Mouse (Mus musculus): ENCODE data around the gene Abcg1. TPM values are rescaled to one million over a fixed set of nuclear protein-coding genes. Genes with fewer than 3 reads are reported as not detected.
A peak's percentile ranks its signal among the peaks of the same experiment; 100 is the strongest.

The Abcg1 gene
- polyA plus RNA-seq (2015; fragmentation: Nextera tagmentation; extraction: Ambion mirVana) = 9.3 and 10.2 TPM in 2 replicates

DNA sequence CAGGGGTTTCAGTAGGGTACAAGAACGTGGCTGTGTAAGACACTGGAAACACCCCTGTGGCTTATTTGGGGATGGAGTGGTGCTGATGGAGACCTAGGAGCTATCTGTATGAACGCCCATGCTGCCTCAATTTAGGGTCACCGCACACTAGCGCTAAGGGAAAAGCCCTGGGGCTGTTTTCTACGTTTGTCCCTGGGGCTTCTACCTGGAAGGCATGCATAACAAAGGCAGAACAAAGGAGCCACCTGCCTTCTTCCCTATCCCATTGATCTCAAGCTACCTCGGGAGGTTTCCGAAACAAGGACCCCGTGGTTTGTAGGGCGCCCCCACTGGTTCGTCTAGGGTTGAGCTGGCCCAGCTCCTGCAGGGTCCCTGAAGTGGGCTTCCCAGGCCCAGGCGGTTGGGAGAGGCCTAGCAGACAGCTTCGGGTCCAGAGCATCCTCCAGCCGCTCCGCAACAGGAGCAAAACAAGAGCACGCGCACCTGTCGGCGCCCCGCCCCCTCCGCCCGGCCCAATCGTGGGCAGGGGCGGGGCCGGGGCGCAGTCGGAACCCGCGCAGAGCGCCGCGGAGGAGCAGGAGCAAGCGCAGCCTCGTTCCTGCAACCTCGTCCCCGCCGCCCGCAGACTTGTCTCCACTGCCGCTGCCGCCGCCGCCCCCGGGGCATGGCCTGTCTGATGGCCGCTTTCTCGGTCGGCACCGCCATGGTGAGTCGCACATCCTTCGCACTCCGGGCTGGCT lies at the start of gene Abcg1:
Gene Abcg1, plus strand, starts transcription at position 525 of the 740 bp plus-strand sequence.
- Histone ChIP-seq H3K4me3 (replicated peaks) (peak within 1 kb of the TSS; percentile 60), H3K27ac (replicated peaks) (peak within 1 kb of the TSS; percentile 66), H3K4me2 (peak within 1 kb of the TSS; percentile 82), H3K9me3 (replicated peaks) (0 out of 2 replicates have a peak, but pooled peaks cover 6% of the 10 kb centered on the region), H3K27me3 (peaks cover 71% of the 10 kb centered on the region), H3K4me1 (replicated peaks) (peaks cover 53% of the 10 kb centered on the region), H3K9ac (peak within 1 kb of the TSS; percentile 42), H3K36me3 (replicated peaks) (no peaks in the 10 kb centered on the region)
- peak; percentile 52 for ATAC-seq (ENCODE audit: insufficient read depth)
- WGBS (ENCODE audit: insufficient replicate concordance) = 4% methylated on average over 49 of the region's 49 CpGs

DNA sequence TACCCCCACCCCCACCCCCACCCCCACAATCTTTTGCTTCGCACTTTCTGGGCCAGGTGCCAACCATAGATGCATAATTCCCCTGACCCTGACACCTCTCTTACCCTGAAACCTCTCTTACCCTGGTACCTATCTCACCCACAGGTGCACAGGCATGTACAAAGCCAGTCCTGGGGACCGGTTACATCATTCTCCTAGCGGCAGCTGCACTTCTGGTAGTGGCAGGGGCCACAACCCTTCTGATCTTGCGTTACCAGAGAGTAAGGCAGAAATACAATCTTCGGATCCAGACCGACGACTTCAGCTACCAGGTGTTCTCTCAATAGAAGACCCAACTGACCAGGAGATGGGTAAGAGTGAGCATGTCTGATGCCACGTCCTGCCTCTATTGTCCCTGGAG lies 49.1 kb upstream of the Abcg1 start:
- Histone ChIP-seq H3K36me3 (replicated peaks) (no peaks in the 10 kb centered on the region), H3K4me1 (replicated peaks) (no peaks in the 10 kb centered on the region), H3K4me2 (no peak overlapping the region), H3K27me3 (no peaks in the 10 kb centered on the region), H3K27ac (replicated peaks) (no peak overlapping the region), H3K9me3 (replicated peaks) (no peaks in the 10 kb centered on the region), H3K9ac (no peak overlapping the region), H3K4me3 (replicated peaks) (no peak overlapping the region)
- WGBS (ENCODE audit: insufficient replicate concordance) = 66% methylated on average over 8 of the region's 8 CpGs
- ATAC-seq (ENCODE audit: insufficient read depth) = no peak

DNA sequence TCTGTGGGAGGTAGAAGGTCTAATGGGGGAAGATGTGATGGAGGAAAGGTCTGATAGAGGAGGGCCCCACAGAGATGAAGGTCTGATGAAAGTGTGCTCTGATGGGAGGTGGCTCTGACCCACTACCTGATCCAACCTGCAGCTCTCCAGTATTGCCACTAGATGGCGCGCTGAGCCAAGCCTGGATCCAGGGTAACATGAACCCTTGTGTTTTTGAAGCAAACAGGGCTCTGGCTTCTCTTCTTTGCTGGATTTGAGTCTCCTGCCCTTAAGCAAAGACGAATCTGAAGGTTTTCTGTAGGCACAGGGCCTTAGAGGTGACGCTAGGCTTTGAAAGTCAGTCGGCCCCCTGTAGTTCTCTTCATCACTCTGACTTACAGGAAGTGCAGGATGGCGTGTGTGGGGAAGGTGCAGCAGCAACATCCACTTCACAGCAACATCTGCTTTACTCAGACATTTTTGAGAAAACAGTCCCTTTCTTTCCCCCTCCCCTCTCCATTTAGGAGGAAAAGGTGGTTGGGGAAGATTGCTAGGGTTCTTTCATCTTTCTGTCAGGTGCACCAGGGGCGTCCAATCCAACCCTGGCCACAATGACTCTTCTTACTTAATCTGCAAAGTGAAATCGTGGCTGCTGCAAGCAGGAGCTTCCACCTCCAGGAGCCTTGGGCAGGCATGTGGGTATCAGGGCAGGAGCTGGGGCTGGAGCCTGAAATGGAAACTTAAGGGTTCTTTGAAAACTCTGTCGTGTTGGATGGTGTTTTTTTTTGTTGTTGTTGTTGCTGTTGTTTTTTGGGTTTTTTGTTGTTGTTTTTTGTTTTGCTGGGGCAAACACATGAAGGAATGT lies 45.7 kb upstream of the Abcg1 start:
- WGBS (ENCODE audit: insufficient replicate concordance) = 18% methylated on average over 9 of the region's 9 CpGs
- Histone ChIP-seq H3K4me3 (replicated peaks) (no peak overlapping the region), H3K4me2 (no peak overlapping the region), H3K36me3 (replicated peaks) (no peaks in the 10 kb centered on the region), H3K27me3 (no peaks in the 10 kb centered on the region), H3K4me1 (replicated peaks) (no peaks in the 10 kb centered on the region), H3K9ac (no peak overlapping the region), H3K9me3 (replicated peaks) (no peaks in the 10 kb centered on the region), H3K27ac (replicated peaks) (no peak overlapping the region)
- ATAC-seq (ENCODE audit: insufficient read depth) = no peak

DNA sequence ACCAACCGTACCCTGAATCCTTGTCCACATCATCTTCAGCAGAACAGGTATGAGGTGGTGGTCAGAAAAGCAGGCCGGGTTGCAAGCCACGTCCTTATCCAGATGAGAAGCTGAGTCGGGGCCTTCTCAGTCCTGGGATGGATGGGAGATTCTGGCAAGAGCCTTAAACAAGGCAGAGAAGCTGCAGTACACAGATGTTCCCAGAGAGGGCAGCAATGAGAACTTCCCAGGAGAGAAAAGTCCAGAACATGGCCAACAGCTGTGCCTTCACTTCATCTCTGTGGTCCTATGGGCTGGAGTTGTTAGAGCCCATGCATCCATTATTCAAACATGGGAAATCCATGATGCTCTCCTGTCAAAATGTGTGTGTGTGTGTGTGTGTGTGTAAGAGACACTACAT lies 39.2 kb upstream of the Abcg1 start:
- Histone ChIP-seq H3K9me3 (replicated peaks) (no peaks in the 10 kb centered on the region), H3K27me3 (no peaks in the 10 kb centered on the region), H3K36me3 (replicated peaks) (no peaks in the 10 kb centered on the region), H3K4me1 (replicated peaks) (peaks cover 17% of the 10 kb centered on the region; the same call in 1 of the 2 replicates), H3K4me3 (replicated peaks) (no peak overlapping the region), H3K4me2 (no peak overlapping the region), H3K27ac (replicated peaks) (no peak overlapping the region), H3K9ac (no peak overlapping the region)
- no peak for ATAC-seq (ENCODE audit: insufficient read depth)
- 56% methylated on average over 4 of the region's 4 CpGs for WGBS (ENCODE audit: insufficient replicate concordance)

DNA sequence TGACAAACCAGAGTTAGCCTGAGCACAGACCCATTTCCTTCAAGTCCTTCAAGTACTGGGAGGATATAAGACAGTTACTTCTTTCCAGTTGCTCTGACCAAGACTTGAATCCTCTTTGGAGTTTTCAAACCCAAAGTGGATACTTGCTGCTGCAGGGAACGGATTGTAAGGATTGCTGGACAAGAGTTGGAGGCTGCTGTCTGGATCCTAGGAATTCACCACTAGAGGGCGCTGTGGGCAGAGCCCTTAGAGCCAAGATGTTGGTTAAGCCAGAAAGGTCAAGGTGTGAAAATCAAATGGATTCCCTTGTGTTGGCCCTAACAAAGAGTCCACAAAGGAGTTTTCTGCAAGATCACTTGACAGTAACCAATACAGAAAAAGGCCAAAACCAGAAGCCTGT lies 38.0 kb upstream of the Abcg1 start:
- Histone ChIP-seq H3K4me2 (no peak overlapping the region), H3K27ac (replicated peaks) (no peak overlapping the region), H3K9ac (no peak overlapping the region), H3K4me3 (replicated peaks) (no peak overlapping the region), H3K9me3 (replicated peaks) (no peaks in the 10 kb centered on the region), H3K36me3 (replicated peaks) (no peaks in the 10 kb centered on the region), H3K27me3 (no peaks in the 10 kb centered on the region), H3K4me1 (replicated peaks) (peaks cover 26% of the 10 kb centered on the region)
- no peak for ATAC-seq (ENCODE audit: insufficient read depth)
- WGBS (ENCODE audit: insufficient replicate concordance) = 3% methylated on average over 2 of the region's 2 CpGs

DNA sequence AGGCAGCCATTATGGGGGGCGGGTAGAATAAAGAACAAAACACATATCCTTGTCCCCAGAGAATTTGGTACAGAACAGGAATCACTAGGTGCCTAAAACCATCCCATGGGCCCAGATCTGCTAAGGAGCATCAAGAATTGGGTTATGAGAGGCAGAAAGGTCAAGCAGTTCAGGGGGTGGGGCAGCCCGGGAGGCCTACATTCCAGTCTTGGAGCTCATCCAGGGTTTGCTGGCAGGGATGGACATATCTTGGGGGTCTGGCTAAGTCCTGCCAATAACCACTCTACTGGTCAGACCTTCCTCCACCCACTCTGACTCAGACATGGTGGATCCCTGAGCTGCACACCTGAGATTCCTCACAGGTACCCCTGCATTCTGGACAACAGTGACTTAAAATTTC lies 37.4 kb upstream of the Abcg1 start:
- no peaks in the 10 kb centered on the region for H3K27me3 ChIP-seq
- peaks cover 30% of the 10 kb centered on the region for H3K4me1 ChIP-seq (replicated peaks)
- 80% methylated on average over 2 of the region's 2 CpGs for WGBS (ENCODE audit: insufficient replicate concordance)
- no peaks in the 10 kb centered on the region for H3K9me3 ChIP-seq (replicated peaks)
- no peak overlapping the region for H3K4me3 ChIP-seq (replicated peaks)
- ATAC-seq (ENCODE audit: insufficient read depth) = no peak
- H3K9ac ChIP-seq = no peak overlapping the region
- H3K4me2 ChIP-seq = no peak overlapping the region
- H3K27ac ChIP-seq (replicated peaks) = no peak overlapping the region
- H3K36me3 ChIP-seq (replicated peaks) = no peaks in the 10 kb centered on the region

DNA sequence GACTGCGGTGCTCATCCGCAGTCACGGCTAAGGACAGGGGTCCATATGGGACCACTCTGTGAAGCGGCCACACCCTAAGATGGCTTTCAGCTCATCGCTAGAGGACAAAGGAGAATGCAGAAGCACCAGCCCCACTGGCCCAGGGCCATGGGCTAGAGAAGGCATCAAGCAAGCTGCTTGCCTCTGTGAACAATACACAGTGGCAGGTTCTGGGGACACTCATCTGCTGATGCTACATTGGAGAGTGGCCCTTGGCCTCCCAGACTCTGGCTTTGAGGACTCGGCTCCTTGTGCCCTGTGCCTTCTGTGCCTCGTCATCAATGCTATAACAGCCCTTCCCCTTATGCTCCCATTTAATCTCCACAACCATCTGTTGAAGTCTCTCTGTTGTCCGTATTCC lies 36.2 kb upstream of the Abcg1 start:
- ATAC-seq (ENCODE audit: insufficient read depth) = no peak
- Histone ChIP-seq H3K4me1 (replicated peaks) (peaks cover 30% of the 10 kb centered on the region), H3K36me3 (replicated peaks) (no peaks in the 10 kb centered on the region), H3K27ac (replicated peaks) (no peak overlapping the region), H3K9ac (no peak overlapping the region), H3K4me2 (no peak overlapping the region), H3K27me3 (no peaks in the 10 kb centered on the region), H3K9me3 (replicated peaks) (no peaks in the 10 kb centered on the region), H3K4me3 (replicated peaks) (no peak overlapping the region)
- 73% methylated on average over 8 of the region's 8 CpGs for WGBS (ENCODE audit: insufficient replicate concordance)

DNA sequence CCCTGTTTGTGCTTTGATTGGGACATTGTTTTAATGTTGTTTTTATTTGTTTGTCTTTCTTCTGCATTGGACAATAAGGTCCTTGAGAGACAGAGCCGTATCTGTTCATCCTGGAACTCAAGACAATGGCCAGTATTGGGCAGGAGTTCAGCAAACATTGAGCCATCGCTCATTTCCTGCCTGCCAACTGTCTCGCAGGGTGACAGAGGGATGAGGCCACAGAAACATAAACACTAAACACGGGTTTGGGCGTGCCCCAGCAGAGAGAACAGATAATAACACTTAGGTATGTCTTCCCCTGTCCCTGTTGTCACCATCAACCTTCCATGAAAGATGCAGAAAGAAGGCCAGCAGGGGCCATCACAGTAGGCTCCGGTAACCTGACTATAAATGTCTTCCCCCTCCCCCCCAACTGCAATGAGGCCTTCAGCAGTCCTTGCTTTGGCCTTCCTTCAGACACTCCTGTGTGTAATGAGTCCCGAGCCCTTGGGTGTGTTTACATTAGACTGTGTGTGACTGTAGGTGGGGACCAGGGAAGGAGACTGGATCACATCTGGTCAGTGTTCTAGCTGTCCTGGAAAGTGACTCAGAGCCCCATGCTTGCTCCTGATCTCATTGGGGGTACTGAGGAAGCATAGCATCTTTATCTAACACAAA lies 33.2 kb upstream of the Abcg1 start:
- WGBS (ENCODE audit: insufficient replicate concordance) = 29% methylated on average over 7 of the region's 7 CpGs
- ATAC-seq (ENCODE audit: insufficient read depth) = no peak
- H3K27ac ChIP-seq (replicated peaks) = no peak overlapping the region

DNA sequence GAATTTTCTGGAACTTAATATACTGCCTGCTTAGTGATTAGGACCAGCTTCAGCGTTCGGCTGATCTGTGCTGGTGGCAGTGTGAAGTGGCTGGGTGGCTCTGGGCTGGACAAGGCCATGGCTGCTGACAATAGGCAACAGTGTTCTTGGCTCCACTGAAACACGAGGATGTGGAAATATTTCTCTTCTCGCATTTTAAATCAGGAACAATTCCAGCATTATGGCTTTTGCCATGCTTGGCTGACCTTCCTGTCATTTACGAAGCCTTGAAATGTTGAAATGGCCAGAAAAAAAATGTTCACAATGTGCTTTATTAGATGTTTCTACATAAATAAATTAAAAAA lies 32.7 kb upstream of the Abcg1 start:
- WGBS (ENCODE audit: insufficient replicate concordance) = 67% methylated on average over 5 of the region's 5 CpGs
- no peak overlapping the region for H3K9ac ChIP-seq
- H3K36me3 ChIP-seq (replicated peaks) = no peaks in the 10 kb centered on the region

More for the DNA sequence above, 33.2 kb upstream of the Abcg1 start:
- Histone ChIP-seq H3K4me1 (replicated peaks) (peaks cover 25% of the 10 kb centered on the region), H3K36me3 (replicated peaks) (no peaks in the 10 kb centered on the region), H3K27me3 (no peaks in the 10 kb centered on the region), H3K4me3 (replicated peaks) (no peak overlapping the region), H3K4me2 (no peak overlapping the region), H3K9ac (no peak overlapping the region), H3K9me3 (replicated peaks) (no peaks in the 10 kb centered on the region)

DNA sequence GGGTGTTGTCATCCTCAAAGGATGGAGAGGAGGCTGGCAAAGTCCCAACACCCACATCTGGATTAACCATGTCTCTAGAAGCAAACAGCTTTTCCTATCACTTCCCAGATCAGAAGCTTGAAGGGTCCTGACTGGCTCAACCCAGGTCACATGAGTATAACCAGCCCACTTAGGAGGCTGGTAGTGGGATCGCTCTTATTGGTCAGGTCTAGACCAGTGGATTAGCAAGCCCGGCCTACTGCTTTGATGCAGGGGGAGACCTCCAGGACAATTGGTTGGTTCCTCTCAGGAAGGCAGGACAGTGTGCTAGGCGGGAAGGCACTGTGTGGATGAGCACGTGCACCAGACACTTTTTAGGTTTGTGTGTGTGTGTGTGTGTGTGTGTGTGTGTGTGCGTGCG lies 30.5 kb upstream of the Abcg1 start:
- 72% methylated on average over 6 of the region's 6 CpGs for WGBS (ENCODE audit: insufficient replicate concordance)
- H3K9me3 ChIP-seq (replicated peaks) = 0 out of 2 replicates have a peak, but pooled peaks cover under 1% of the 10 kb centered on the region
- no peak overlapping the region for H3K4me2 ChIP-seq
- H3K4me3 ChIP-seq (replicated peaks) = no peak overlapping the region
- no peaks in the 10 kb centered on the region for H3K27me3 ChIP-seq
- no peak overlapping the region for H3K27ac ChIP-seq (replicated peaks)
- H3K9ac ChIP-seq = no peak overlapping the region
- H3K4me1 ChIP-seq (replicated peaks) = peaks cover 26% of the 10 kb centered on the region
- ATAC-seq (ENCODE audit: insufficient read depth) = no peak
- H3K36me3 ChIP-seq (replicated peaks) = no peaks in the 10 kb centered on the region

More for the DNA sequence above, 32.7 kb upstream of the Abcg1 start:
- H3K4me2 ChIP-seq = no peak overlapping the region
- no peaks in the 10 kb centered on the region for H3K9me3 ChIP-seq (replicated peaks)
- peaks cover 24% of the 10 kb centered on the region for H3K4me1 ChIP-seq (replicated peaks)
- no peak overlapping the region for H3K27ac ChIP-seq (replicated peaks)
- H3K27me3 ChIP-seq = no peaks in the 10 kb centered on the region
- ATAC-seq (ENCODE audit: insufficient read depth) = no peak
- no peak overlapping the region for H3K4me3 ChIP-seq (replicated peaks)

DNA sequence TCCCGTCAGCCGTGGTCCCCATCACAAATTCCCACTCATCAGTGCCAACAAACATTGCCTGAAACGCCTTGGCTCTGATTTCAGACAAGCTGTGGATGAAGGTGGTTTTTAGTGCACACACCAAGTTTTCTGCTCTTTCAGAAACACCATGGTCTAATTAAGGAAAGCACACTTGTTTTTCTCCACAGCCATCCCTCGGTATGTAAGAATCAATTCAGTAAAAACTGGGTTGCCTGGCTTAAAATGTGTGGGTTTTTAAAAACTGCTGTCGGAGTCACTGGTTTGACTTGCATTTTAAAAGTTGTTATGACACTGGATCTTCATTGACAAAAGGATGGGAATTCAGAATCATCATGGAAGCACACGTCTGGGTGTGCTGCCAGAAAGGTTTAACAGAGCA lies 29.8 kb upstream of the Abcg1 start:
- Histone ChIP-seq H3K4me1 (replicated peaks) (peaks cover 31% of the 10 kb centered on the region), H3K4me3 (replicated peaks) (no peak overlapping the region), H3K36me3 (replicated peaks) (no peaks in the 10 kb centered on the region), H3K9ac (no peak overlapping the region), H3K27ac (replicated peaks) (no peak overlapping the region), H3K27me3 (no peaks in the 10 kb centered on the region), H3K4me2 (no peak overlapping the region), H3K9me3 (replicated peaks) (0 out of 2 replicates have a peak, but pooled peaks cover 6% of the 10 kb centered on the region)
- WGBS (ENCODE audit: insufficient replicate concordance) = 73% methylated on average over 6 of the region's 6 CpGs
- no peak for ATAC-seq (ENCODE audit: insufficient read depth)
